Mouse (Mus musculus) ES-Bruce4 (cell line): ENCODE measurements around the gene Shc4. TPM values are rescaled to one million over a fixed set of nuclear protein-coding genes. Genes with fewer than 3 reads are reported as not detected.

Experiments used
- H3K27ac ChIP-seq: 2 replicates; pipeline ENCODE4 v1.5.1; 2012; ENCODE audit warnings: low read length, inconsistent platforms; ENCODE audit not compliant: insufficient read depth
- H3K27me3 ChIP-seq: 2 replicates; pipeline ENCODE4 v1.6.1; 2012; ENCODE audit warnings: mild to moderate bottlenecking, low read length, inconsistent platforms; ENCODE audit not compliant: control insufficient read depth, poor library complexity, insufficient read depth, severe bottlenecking
- H3K36me3 ChIP-seq: 2 replicates; pipeline ENCODE4 v1.6.1; 2012; ENCODE audit warnings: inconsistent platforms, mild to moderate bottlenecking, low read length, moderate library complexity; ENCODE audit not compliant: control insufficient read depth, poor library complexity, insufficient read depth, severe bottlenecking
- H3K4me1 ChIP-seq: one replicate; pipeline ENCODE4 v1.8.1; 2011; ENCODE audit warnings: low read length; ENCODE audit not compliant: control insufficient read depth, insufficient read depth
- H3K4me3 ChIP-seq: 2 replicates; pipeline ENCODE4 v1.5.1; 2011; ENCODE audit warnings: low read depth, mild to moderate bottlenecking, low read length
- H3K9ac ChIP-seq: 2 replicates; pipeline ENCODE4 v1.6.1; 2012; ENCODE audit warnings: low read depth, mild to moderate bottlenecking, inconsistent platforms; ENCODE audit not compliant: poor library complexity, severe bottlenecking
- H3K9me3 ChIP-seq: replicated peaks from 2 replicates; pipeline ENCODE4 v1.6.1; 2012; ENCODE audit warnings: mild to moderate bottlenecking, low read length, inconsistent platforms; ENCODE audit not compliant: control insufficient read depth, poor library complexity, insufficient read depth, severe bottlenecking
- CTCF ChIP-seq: IDR thresholded peaks from one replicate; pipeline ENCODE4 v1.8.1; 2011; ENCODE audit warnings: low read depth, low read length
- EP300 ChIP-seq: IDR thresholded peaks from 2 replicates; pipeline ENCODE4 v1.6.1; 2011; ENCODE audit warnings: low read depth, low read length; ENCODE audit not compliant: insufficient read depth
- POLR2A ChIP-seq: IDR thresholded peaks from one replicate; pipeline ENCODE4 v1.8.1; 2011; ENCODE audit warnings: low read length; ENCODE audit not compliant: insufficient read depth
- polyA plus RNA-seq: library from polyadenylated mRNA; stranded (reverse); fragments of >200 nt; gene quantifications from 2 replicates; pipeline ENCODE4 v1.2.4, GENCODE M21; 2011; ENCODE audit warnings: low read depth; ENCODE audit not compliant: missing spikeins, insufficient read depth, insufficient read length

Shc4 gene
- polyA plus RNA-seq, 1 experiment, result 0.42 TPM

GRCm38 (mm10) chr2:125736025-125736343 is 12.0 kb upstream of the Shc4 start:
- no peaks in the 10 kb centered on the region for H3K4me1 ChIP-seq
- no peak overlapping the region for H3K9ac ChIP-seq
- H3K27ac ChIP-seq, result no peak overlapping the region
- H3K9me3 ChIP-seq, result no peaks in the 10 kb centered on the region
- H3K4me3 ChIP-seq, result no peak overlapping the region
- no peaks in the 10 kb centered on the region for H3K36me3 ChIP-seq
- no peak for TF ChIP-seq POLR2A
- TF ChIP-seq EP300, result no peak
- no peak for TF ChIP-seq CTCF
- H3K27me3 ChIP-seq, result no peaks in the 10 kb centered on the region

- H3K4me3 ChIP-seq, result no peak overlapping the region
- no peaks in the 10 kb centered on the region for H3K4me1 ChIP-seq
- H3K27ac ChIP-seq, result no peak overlapping the region
- no peaks in the 10 kb centered on the region for H3K36me3 ChIP-seq
- H3K27me3 ChIP-seq, result no peaks in the 10 kb centered on the region
- H3K9ac ChIP-seq, result no peak overlapping the region
- TF ChIP-seq POLR2A (no peak), EP300 (no peak), CTCF (no peak)
- H3K9me3 ChIP-seq, result no peaks in the 10 kb centered on the region
Measured at GRCm38 (mm10) chr2:125735333-125736024, 11.5 kb upstream of the Shc4 start.

- Histone ChIP-seq H3K9ac (no peak overlapping the region), H3K4me1 (no peaks in the 10 kb centered on the region), H3K27ac (no peak overlapping the region), H3K4me3 (no peak overlapping the region), H3K9me3 (no peaks in the 10 kb centered on the region), H3K27me3 (no peaks in the 10 kb centered on the region), H3K36me3 (no peaks in the 10 kb centered on the region)
- no peak for TF ChIP-seq POLR2A
- no peak for TF ChIP-seq EP300
- TF ChIP-seq CTCF, result no peak
Measured at GRCm38 (mm10) chr2:125734741-125735140, 10.8 kb upstream of the Shc4 start.

GRCm38 (mm10) chr2:125731763-125732560 is 8.0 kb upstream of the Shc4 start:
- Histone ChIP-seq H3K4me3 (peak overlapping the region; percentile 60), H3K27me3 (no peaks in the 10 kb centered on the region), H3K9ac (peak overlapping the region; percentile 37), H3K27ac (no peak overlapping the region), H3K4me1 (no peaks in the 10 kb centered on the region), H3K36me3 (no peaks in the 10 kb centered on the region), H3K9me3 (no peaks in the 10 kb centered on the region)
- TF ChIP-seq POLR2A (no peak), CTCF (peak; percentile 79)

GRCm38 (mm10) chr2:125724546-125725114 is 682 bp upstream of the Shc4 start:
- H3K27ac ChIP-seq, result no peak overlapping the region
- H3K27me3 ChIP-seq, result peaks cover 5% of the 10 kb centered on the region; the same call in 1 of the 2 replicates
- 0 out of 2 replicates have a peak, but pooled peaks have one; percentile 16 for TF ChIP-seq EP300
- TF ChIP-seq POLR2A, result no peak
- H3K9me3 ChIP-seq, result no peaks in the 10 kb centered on the region
- no peak overlapping the region for H3K9ac ChIP-seq
- no peaks in the 10 kb centered on the region for H3K4me1 ChIP-seq
- no peaks in the 10 kb centered on the region for H3K36me3 ChIP-seq
- no peak overlapping the region for H3K4me3 ChIP-seq

GRCm38 (mm10) chr2:125723408-125724085 is 401 bp downstream of the Shc4 start:
- Histone ChIP-seq H3K9ac (peak overlapping the region; percentile 33; the same call in 1 of the 2 replicates), H3K4me1 (no peaks in the 10 kb centered on the region), H3K27ac (no peak overlapping the region), H3K27me3 (peaks cover 5% of the 10 kb centered on the region; the same call in 1 of the 2 replicates), H3K36me3 (no peaks in the 10 kb centered on the region), H3K4me3 (peak overlapping the region; percentile 61), H3K9me3 (no peaks in the 10 kb centered on the region)
- TF ChIP-seq CTCF (no peak), POLR2A (no peak), EP300 (no peak)
